24 mouse cellular contexts compared by ENCODE assay signal in the genomic region with DNA sequence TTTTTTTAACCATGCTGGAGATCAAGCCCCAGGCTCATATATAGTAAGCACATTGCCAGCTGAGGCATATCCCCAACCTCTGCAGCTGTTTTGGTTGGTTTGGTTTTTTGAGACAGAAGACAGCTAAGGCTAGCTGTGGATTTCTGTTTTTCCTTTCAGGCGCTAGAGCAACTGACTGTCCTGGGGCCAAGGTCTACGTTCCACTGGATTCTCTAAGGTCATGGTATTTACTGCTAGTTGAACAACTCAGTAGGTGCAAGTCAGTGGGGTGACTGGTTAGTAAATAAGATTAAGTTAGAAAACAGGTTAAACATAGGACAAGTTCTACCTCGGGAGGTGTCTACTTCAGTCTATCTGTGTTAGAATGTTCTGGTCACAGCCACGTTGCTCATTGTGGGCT. TPM values are rescaled to one million over a fixed set of nuclear protein-coding genes. Genes with fewer than 3 reads are reported as not detected.
DNase-seq lines count a peak whose midpoint lies in the region; ATAC-seq and TF ChIP-seq lines count a peak whose summit lies in the region.
"Had no signal": no experiment of that assay in that cellular context is flagged by ENCODE, and none has a peak within 500 bp of the region (broad histone marks: within the 10 kb centered on the region; RNA-seq: fewer than 3 reads in every experiment).

No protein-coding gene starts in this region.

- DNase-seq in heart, embryonic 10.5 days (ENCODE audit: low spot score) = peak; percentile 39
- no peak for DNase-seq in heart, postnatal 4 days
- DNase-seq in kidney, adult 11 months = peak; percentile 53
- peak; percentile 37 for DNase-seq in kidney, postnatal 14 days
- no peak for DNase-seq in kidney, postnatal 4 days
- DNase-seq in liver, postnatal 0 days = no peak
- no peak for DNase-seq in liver

- no peak overlapping the region for H3K27ac ChIP-seq in heart, embryonic 10.5 days
- H3K27ac ChIP-seq in kidney, embryonic 15.5 days = no peak overlapping the region
- H3K27ac ChIP-seq in liver, postnatal 0 days (ENCODE audit: low read depth) = no peak overlapping the region
- H3K27ac ChIP-seq: forebrain, embryonic 13.5 days; hindbrain, embryonic 15.5 days had no signal

- no peaks in the 10 kb centered on the region for H3K9me3 ChIP-seq in heart, embryonic 10.5 days
- H3K9me3 ChIP-seq in kidney, embryonic 15.5 days (replicated peaks) = no peaks in the 10 kb centered on the region
- H3K9me3 ChIP-seq in liver, postnatal 0 days (ENCODE audit: low read length) = no peaks in the 10 kb centered on the region
- H3K9me3 ChIP-seq: forebrain, embryonic 13.5 days; hindbrain, embryonic 15.5 days had no signal

- peaks cover 3% of the 10 kb centered on the region; the same call in 1 of the 2 replicates for H3K4me1 ChIP-seq in heart, embryonic 10.5 days
- H3K4me1 ChIP-seq in kidney, embryonic 15.5 days = no peaks in the 10 kb centered on the region
- H3K4me1 ChIP-seq in liver, postnatal 0 days (ENCODE audit: insufficient read depth) = peaks cover 8% of the 10 kb centered on the region
- H3K4me1 ChIP-seq: hindbrain, embryonic 15.5 days had no signal

- no peak overlapping the region for H3K4me2 ChIP-seq in kidney, embryonic 15.5 days
- peak overlapping the region; percentile 53; the same call in 1 of the 2 replicates for H3K4me2 ChIP-seq in liver, postnatal 0 days (ENCODE audit: low read depth, low read length)
- H3K4me2 ChIP-seq: forebrain, embryonic 13.5 days; hindbrain, embryonic 15.5 days had no signal

- no peak overlapping the region for H3K9ac ChIP-seq in kidney, embryonic 15.5 days
- H3K9ac ChIP-seq in liver, postnatal 0 days (replicated peaks) = no peak overlapping the region
- H3K9ac ChIP-seq: forebrain, embryonic 13.5 days; forebrain, postnatal 0 days; hindbrain, embryonic 15.5 days had no signal

- WGBS in heart, embryonic 10.5 days = 82% methylated on average over 4 of the region's 4 CpGs
- 91% methylated on average over 4 of the region's 4 CpGs for WGBS in kidney, embryonic 15.5 days
- WGBS in liver, postnatal 0 days (ENCODE audit: insufficient replicate concordance) = 66% methylated on average over 4 of the region's 4 CpGs

- no peak overlapping the region for H3K4me3 ChIP-seq in heart, embryonic 10.5 days
- no peak overlapping the region for H3K4me3 ChIP-seq in kidney, embryonic 15.5 days (replicated peaks)
- H3K4me3 ChIP-seq in liver, postnatal 0 days (ENCODE audit: low read depth, low read length) = no peak overlapping the region
- H3K4me3 ChIP-seq: forebrain, embryonic 13.5 days; hindbrain, embryonic 15.5 days had no signal

- no peak for TF ChIP-seq CTCF in liver, postnatal 0 days (IDR thresholded peaks at IDR 0.05; ENCODE audit: low read depth)

- no peak for TF ChIP-seq EP300 in liver, postnatal 0 days (IDR thresholded peaks at IDR 0.05; ENCODE audit: low read depth)

- H3K36me3 ChIP-seq in heart, embryonic 10.5 days = peaks cover 12% of the 10 kb centered on the region
- peaks cover 17% of the 10 kb centered on the region for H3K36me3 ChIP-seq in kidney, embryonic 15.5 days
- no peaks in the 10 kb centered on the region; the same call in 1 of the 2 replicates for H3K36me3 ChIP-seq in liver, postnatal 0 days (replicated peaks; ENCODE audit: insufficient read depth, low read length)

- no peak for ATAC-seq in kidney, embryonic 15.5 days (replicated peaks; ENCODE audit: low FRiP score)
- ATAC-seq in liver, postnatal 0 days = no peak
- ATAC-seq: activated CD4-positive, CD25-positive, alpha-beta regulatory T cell, adult 4 months had no signal

- H3K27me3 ChIP-seq in heart, embryonic 10.5 days (ENCODE audit: insufficient read depth, poor library complexity, severe bottlenecking) = no peaks in the 10 kb centered on the region
- no peaks in the 10 kb centered on the region for H3K27me3 ChIP-seq in kidney, embryonic 15.5 days
- no peaks in the 10 kb centered on the region for H3K27me3 ChIP-seq in liver, postnatal 0 days (ENCODE audit: insufficient read depth, low read length)
- H3K27me3 ChIP-seq: CH12.LX; forebrain, embryonic 13.5 days; hindbrain, embryonic 15.5 days; Patski had no signal

RNA-seq across cellular contexts. Expression of gene Tcp11l1, which starts 27.2 kb away (rescaled TPM):
- polyA plus RNA-seq in heart, embryonic 10.5 days (2016; fragmentation: Nextera tagmentation; extraction: Ambion mirVana) = 35.0 and 36.4 TPM in 2 replicates
- total RNA-seq in heart, postnatal 4 days (2021) = 10 to 100 TPM in 1 of 2 experiments, 1 to 10 TPM in 1; 7.3 to 10.3 TPM
- 40.6 and 43.3 TPM in 2 replicates for polyA plus RNA-seq in kidney, embryonic 15.5 days (2015; fragmentation: Nextera tagmentation; extraction: Ambion mirVana)
- polyA plus RNA-seq in liver, postnatal 0 days (2015; fragmentation: Nextera tagmentation; extraction: Ambion mirVana) = 10.5 and 12.1 TPM in 2 replicates

RNA-seq across cellular contexts. Expression of gene Pin1rt1, which starts 31.4 kb away (rescaled TPM):
- polyA plus RNA-seq in heart, embryonic 10.5 days (2016; fragmentation: Nextera tagmentation; extraction: Ambion mirVana) = not detected in 2 replicates
- not detected for total RNA-seq in heart, postnatal 4 days (2021)
- polyA plus RNA-seq in kidney, embryonic 15.5 days (2015; fragmentation: Nextera tagmentation; extraction: Ambion mirVana) = not detected in 2 replicates
- polyA plus RNA-seq in liver, postnatal 0 days (2015; fragmentation: Nextera tagmentation; extraction: Ambion mirVana) = not detected in 2 replicates
- total RNA-seq: adrenal gland, adult 18-20 months; adrenal gland, postnatal 14 days; CH12.LX; forebrain, postnatal 0 days; gastrocnemius, adult 18-20 months; gastrocnemius, postnatal 14 days; heart, adult 8-10 months; heart, postnatal 25 days had no signal
- polyA plus RNA-seq: activated CD4-positive, CD25-positive, alpha-beta regulatory T cell, adult 4 months; cortical plate, adult 2 months; embryonic facial prominence, embryonic 14.5 days; forebrain, embryonic 13.5 days; forebrain, postnatal 0 days; heart, embryonic 16.5 days; hindbrain, embryonic 11.5 days had no signal

RNA-seq across cellular contexts. Expression of gene Depdc7, which starts 57.9 kb away (rescaled TPM):
- 3.8 and 5.5 TPM in 2 replicates for polyA plus RNA-seq in heart, embryonic 10.5 days (2016; fragmentation: Nextera tagmentation; extraction: Ambion mirVana)
- 1 to 10 TPM; 2.7 to 2.8 TPM for total RNA-seq in heart, postnatal 4 days (2021)
- 22.8 and 24.6 TPM in 2 replicates for polyA plus RNA-seq in kidney, embryonic 15.5 days (2015; fragmentation: Nextera tagmentation; extraction: Ambion mirVana)
- polyA plus RNA-seq in liver, postnatal 0 days (2015; fragmentation: Nextera tagmentation; extraction: Ambion mirVana) = 20.6 and 21.6 TPM in 2 replicates
- polyA plus RNA-seq: activated CD4-positive, CD25-positive, alpha-beta regulatory T cell, adult 4 months had no signal

Comparison
In these comparisons a context has a peak if more than half of its experiments do, and no peak if none do; other contexts are left out.
1. DNase-seq: peak in heart, embryonic 10.5 days (single experiment), kidney, adult 11 months (single experiment) and kidney, postnatal 14 days (single experiment); none in heart, postnatal 4 days (single experiment), kidney, postnatal 4 days (0 of 2), liver, postnatal 0 days (single experiment) and liver (single experiment).